Mouse (Mus musculus) skeletal muscle tissue, adult 2 months (tissue): Measurements from ENCODE around the gene Yipf3.
A peak's percentile ranks its signal among the peaks of the same experiment; 100 is the strongest.

Experiments
- DNase-seq: peaks from one replicate; pipeline ENCODE4 v3.0.0-alpha.2; 2012; ENCODE audit warnings: low read depth, low spot score

Yipf3 gene

DNA sequence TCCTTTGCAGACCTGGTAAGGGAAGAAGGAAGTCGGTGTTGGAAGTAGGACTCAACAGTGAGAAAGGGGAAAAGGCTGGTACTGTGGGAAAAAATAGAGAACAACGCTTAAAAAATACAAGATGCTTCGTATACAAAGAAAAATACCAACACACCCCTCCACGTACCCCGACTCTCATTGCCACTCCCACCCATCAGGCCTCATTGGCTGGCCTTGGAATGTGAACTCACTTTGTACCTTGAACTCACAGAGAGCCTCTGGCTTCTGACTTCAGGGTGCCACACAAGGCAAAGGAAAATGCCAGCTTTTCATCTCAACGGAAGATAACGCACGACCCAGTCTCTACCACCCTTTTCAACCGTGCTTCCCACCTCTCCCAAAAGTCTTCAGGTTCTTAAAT lies 35.3 kb downstream of the Yipf3 start:
- no peak for DNase-seq

DNA sequence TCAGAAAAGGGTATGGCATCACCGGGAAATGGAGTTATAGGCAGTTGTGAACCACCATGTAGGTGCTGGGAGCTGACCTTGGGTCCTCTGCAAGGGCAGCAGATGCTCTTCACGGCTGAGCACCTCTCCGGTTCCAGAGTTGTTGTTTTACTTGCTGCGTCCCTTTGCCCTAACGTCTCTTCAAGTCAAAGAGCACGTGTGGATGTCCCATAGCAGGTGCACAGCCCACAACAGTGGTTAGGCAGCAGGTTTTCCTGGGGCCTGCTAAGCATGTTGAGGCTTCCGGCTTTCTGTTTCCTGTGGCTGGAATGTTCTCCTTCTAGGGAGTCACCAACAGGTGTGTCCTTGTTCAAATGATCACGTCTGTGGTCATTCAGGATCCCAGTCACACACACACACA lies 36.0 kb downstream of the Yipf3 start:
- no peak for DNase-seq

DNA sequence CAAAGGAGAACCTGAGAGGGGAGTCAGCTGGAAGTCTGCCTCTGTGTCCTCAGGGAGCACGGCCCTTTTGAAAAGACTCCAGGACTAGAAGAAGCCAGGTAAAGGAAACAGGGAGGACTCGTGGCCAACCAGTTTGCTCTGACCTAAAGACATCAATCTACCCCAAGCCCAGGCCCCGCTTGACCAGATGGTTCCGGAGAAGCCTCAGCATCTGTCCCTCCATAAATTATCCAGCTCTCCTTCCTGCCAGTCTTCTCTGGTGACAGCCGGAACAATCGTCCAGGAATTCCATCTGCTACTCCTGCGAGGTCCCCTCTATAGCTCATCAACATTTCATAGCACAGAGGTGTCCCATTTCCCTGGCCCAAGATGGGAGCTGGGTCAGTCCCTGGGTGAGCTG lies 36.8 kb downstream of the Yipf3 start:
- DNase-seq, result no peak

DNA sequence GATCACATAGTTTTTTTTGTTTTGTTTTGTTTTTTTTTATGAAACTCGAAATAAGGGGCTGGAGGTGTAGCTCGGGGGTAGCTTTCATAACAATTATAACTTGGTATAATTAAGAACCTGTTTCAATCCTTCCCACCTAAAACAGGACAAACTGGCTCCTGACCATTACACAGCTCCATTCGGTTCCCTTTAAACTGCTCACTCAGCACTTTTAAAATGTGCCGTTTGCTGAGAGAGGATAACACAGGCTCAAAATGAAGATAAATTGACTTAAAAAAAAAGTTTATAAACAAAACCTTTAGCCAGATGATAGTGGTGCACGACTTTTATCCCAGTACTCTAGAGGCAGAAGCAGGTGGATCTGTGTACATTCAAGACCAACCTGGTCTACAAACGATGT lies 37.5 kb downstream of the Yipf3 start:
- no peak for DNase-seq

DNA sequence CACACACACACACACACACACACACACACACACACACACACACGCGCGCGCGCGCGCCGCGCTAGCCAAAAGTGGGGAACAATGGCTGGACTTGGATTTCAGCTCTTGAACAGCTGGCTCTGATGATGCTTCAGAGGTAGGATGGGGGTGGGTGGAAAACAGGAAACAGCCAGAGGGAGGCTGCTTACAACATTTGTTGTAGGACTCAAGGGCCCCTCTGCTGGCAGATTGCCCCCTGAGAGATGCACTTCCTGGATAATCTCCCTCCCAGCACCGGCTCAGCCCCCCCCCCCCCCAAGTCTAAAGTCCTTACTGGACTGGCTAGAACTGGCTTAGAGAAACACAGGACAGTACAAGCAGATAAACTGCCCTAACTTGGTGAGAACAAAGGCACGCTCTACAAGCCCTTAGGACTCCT lies 39.8 kb downstream of the Yipf3 start:
- DNase-seq, result peak; percentile 54

DNA sequence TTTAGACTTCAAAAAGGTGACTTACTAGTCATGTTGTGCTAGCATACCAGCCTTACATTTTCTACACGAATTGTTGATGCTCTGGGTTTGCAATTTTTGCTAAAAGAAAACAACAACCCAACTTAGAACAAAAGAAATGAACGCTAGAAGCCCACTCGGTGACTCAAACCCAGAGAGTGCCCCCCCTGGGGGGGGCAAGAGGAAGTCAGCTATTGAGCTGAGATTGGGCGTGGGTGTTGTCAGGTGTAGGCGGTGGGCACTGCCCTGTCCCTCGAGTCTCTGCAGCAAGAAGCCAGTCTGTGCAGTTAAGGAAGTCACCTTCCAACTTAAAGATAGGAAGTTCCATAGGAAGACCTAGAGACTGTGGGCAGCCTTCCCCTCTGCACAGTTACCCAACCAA lies 48.7 kb downstream of the Yipf3 start:
- no peak for DNase-seq

DNA sequence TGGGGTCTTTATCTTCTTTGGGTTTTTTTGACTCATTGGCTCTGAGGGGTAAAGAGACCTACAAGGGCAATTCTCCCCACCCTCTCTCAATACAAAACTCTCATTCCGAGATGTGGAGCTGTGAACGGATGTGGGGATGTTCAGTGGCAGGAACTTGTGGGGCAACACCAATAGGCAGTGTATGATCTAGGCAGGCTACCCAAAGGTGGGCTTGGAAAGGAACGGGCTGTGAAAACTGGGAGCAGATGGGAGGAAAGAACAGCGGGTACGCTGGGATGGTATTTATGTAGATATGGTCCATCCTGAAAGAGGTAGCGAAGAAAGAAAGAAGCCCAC lies 49.1 kb downstream of the Yipf3 start:
- DNase-seq, result no peak

DNA sequence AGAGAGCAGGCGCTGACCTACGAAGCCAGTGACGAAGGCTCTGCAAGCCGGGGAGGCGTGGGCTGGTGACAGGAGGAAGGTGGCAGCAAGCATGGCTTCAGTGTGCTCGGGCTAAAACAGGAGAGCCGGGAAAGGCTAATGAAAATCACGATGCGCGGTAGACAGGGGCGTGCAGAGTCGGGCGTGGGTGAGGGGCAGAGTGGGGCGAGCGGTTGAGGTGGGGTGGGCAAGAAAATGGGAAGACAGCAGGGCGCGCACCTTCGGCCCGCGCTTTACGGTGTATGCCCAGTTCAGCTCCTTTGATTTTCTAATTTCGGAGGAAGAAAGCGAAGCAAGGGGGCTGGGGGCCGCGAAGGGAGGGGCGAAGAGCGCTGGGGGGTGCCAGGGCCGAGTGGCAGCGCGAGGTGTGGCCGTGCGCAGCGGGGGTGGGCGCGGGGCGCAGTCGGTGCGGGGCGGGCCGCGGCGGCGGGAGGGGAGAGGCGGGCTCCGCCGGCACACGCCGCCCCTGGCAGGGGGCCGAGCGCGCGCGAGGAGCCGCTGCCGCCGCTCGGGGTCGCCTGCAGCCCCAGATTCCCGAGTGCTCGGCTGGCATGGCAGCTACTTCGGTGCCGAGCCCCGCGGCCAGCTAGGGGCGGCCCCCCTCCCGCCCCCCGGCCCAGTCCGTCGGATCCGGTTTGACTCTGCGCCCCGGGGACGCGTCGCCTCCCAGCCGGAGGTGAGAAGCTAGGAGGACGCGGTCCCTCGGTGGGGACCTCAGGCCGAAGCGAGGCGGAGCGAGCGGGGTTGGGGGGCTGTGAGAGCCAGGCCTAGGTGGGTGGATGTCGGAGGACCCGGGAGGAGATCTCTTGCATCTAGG lies 49.7 kb downstream of the Yipf3 start, which contains the start of gene Dlk2:
TSS of gene Dlk2 (plus strand) at position 58 of the 856 bp plus-strand sequence.
- DNase-seq, result no peak

DNA sequence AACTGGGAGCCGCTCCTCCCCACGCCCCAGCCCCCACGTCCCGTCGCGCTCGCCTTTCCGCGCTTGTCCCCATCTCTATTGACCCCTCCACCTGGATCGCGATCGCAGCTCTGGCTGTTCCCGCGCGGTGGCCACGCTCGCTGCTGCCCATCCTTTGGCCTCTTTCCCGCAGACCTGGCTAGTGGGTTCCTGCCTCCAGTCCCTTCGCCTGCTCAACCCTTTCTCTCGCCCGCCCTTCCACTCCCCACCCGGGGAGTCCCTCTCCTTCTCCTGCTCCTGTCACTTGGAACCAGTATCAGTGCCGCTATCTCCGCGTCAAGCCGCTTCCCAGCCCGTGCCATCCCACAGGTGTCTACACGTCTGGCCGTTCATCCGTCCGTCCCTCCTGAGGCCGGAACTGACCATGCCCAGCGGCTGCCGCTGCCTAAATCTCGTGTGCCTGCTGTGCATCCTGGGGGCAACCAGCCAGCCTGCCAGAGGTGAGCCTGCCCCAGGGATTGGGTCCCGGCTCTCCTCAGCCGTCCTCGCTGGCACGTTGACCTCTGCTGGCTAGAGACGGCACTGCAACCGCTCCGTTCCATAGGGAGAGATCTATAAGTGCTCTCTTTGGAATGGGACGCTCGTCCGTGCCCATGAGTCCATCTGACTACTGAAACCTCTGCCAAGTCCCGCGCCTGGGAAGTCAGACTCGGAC lies 50.5 kb downstream of the Yipf3 start:
- DNase-seq, result peak; percentile 32

DNA sequence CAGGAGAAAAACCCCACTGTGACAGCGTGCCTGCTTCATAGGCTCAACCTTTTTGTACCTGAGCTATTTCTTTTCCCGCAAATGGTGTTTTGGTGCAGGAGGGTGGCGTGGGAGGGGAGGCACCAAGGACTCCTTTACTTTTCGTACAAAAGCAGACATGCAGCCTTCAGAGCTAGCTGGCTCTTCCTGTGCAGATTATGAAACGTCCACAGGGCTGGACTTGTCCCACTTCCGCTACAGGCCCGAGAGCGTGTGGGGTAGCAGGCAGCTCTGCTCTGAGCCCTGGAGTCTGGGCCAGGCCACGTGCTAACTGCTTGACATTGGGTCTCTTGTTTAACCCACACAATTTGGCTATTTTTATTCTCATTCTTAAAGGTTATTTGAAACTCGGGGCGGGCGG lies 54.0 kb downstream of the Yipf3 start:
- DNase-seq, result no peak
